Mouse (Mus musculus) stomach, postnatal 0 days (tissue): ENCODE data around the gene Fam189a1.

ENCODE experiments used
- CTCF ChIP-seq: IDR thresholded peaks from 2 replicates; pipeline ENCODE4 v1.5.1; 2016; ENCODE audit warnings: antibody characterized with exemption, low read depth, mild to moderate bottlenecking, moderate library complexity
- EP300 ChIP-seq: optimal IDR thresholded peaks from 2 replicates; pipeline ENCODE3; 2016; ENCODE audit warnings: antibody characterized with exemption

GRCm38 (mm10) chr7:65140832-65141231 lies 15.5 kb downstream of the Fam189a1 start:
- no peak for TF ChIP-seq CTCF
- no peak for TF ChIP-seq EP300
